Mouse (Mus musculus): Measurements from ENCODE around the gene Tigit.

Tigit gene

GRCm38 (mm10) chr16:43617346-43617745 is 46.6 kb downstream of the Tigit start:
- peak; percentile 71 for DNase-seq

- peak; percentile 81 for DNase-seq
Observed at GRCm38 (mm10) chr16:43616348-43616747, 47.6 kb downstream of the Tigit start.

- peak; percentile 98 for DNase-seq
Observed at GRCm38 (mm10) chr16:43610375-43610774, 53.6 kb downstream of the Tigit start.

- no peak for DNase-seq
Observed at GRCm38 (mm10) chr16:43608066-43608465, 55.9 kb downstream of the Tigit start.

- no peak for DNase-seq
Observed at GRCm38 (mm10) chr16:43607086-43607485, 56.9 kb downstream of the Tigit start.

GRCm38 (mm10) chr16:43604399-43605013 is 59.4 kb downstream of the Tigit start:
- no peak for DNase-seq

GRCm38 (mm10) chr16:43603591-43604141 is 60.3 kb downstream of the Tigit start:
- peak; percentile 67 for DNase-seq

- peak; percentile 64 for DNase-seq
Observed at GRCm38 (mm10) chr16:43602573-43602972, 61.4 kb downstream of the Tigit start.

- peak; percentile 72 for DNase-seq
Observed at GRCm38 (mm10) chr16:43599707-43600106, 64.2 kb downstream of the Tigit start.

Measured in heart, adult 11 months (tissue).